Mouse (Mus musculus) kidney, embryonic 15.5 days (tissue): ENCODE measurements around the gene Prc1. TPM values are rescaled to one million over a fixed set of nuclear protein-coding genes. Genes with fewer than 3 reads are reported as not detected.

ENCODE experiments used
- ATAC-seq: fragments of 200-750 bp; cut with Nextera tagmentation; replicated peaks from 2 replicates; pipeline ENCODE4 v1.8.0; 2017; ENCODE audit warnings: moderate TSS enrichment; ENCODE audit not compliant: low FRiP score
- H3K27ac ChIP-seq: fragments of 300-500 bp; sonication (generic); 2 replicates; pipeline ENCODE4 v1.5.1; 2015; ENCODE audit warnings: mild to moderate bottlenecking, inconsistent platforms
- H3K27me3 ChIP-seq: fragments of 300-500 bp; sonication (generic); 2 replicates; pipeline ENCODE4 v1.6.1; 2015; ENCODE audit warnings: inconsistent platforms
- H3K36me3 ChIP-seq: fragments of 300-500 bp; sonication (generic); 2 replicates; pipeline ENCODE4 v1.6.1; 2015; ENCODE audit warnings: inconsistent platforms
- H3K4me1 ChIP-seq: fragments of 300-500 bp; sonication (generic); 2 replicates; pipeline ENCODE4 v1.6.1; 2015; ENCODE audit warnings: inconsistent platforms
- H3K4me2 ChIP-seq: fragments of 300-500 bp; sonication (generic); 2 replicates; pipeline ENCODE4 v1.6.1; 2015; ENCODE audit warnings: moderate library complexity, mild to moderate bottlenecking, inconsistent platforms
- H3K4me3 ChIP-seq: fragments of 300-500 bp; sonication (generic); replicated peaks from 2 replicates; pipeline ENCODE4 v1.5.1; 2015; ENCODE audit warnings: mild to moderate bottlenecking, inconsistent platforms
- H3K9ac ChIP-seq: fragments of 300-500 bp; sonication (generic); 2 replicates; pipeline ENCODE4 v1.6.1; 2015; ENCODE audit warnings: mild to moderate bottlenecking, inconsistent platforms
- H3K9me3 ChIP-seq: fragments of 300-500 bp; sonication (generic); replicated peaks from 2 replicates; pipeline ENCODE4 v1.6.1; 2016; ENCODE audit warnings: inconsistent platforms
- WGBS: fragments of 180-500 bp; shearing (Covaris S2); methylation state at CpG from one replicate; pipeline ENCODE4 v1.1.7; 2015; ENCODE audit warnings: mixed read lengths; 5-methylcytosine and 5-hydroxymethylcytosine counted together
- polyA plus RNA-seq: library from polyadenylated mRNA; unstranded; fragments of >200 nt; fragmentation: Nextera tagmentation; extraction: Ambion mirVana; gene quantifications from 2 replicates; pipeline ENCODE4 v1.2.1, GENCODE M21; 2015

Gene Prc1
- polyA plus RNA-seq, 1 experiment from 2014 or later, result 150 TPM

GRCm38 (mm10) chr7:80267764-80268163 lies 26.5 kb upstream of the Prc1 start:
- Histone ChIP-seq H3K9ac (no peak overlapping the region), H3K4me1 (peaks cover 18% of the 10 kb centered on the region), H3K4me3 (no peak overlapping the region), H3K4me2 (no peak overlapping the region), H3K27ac (no peak overlapping the region), H3K36me3 (peaks cover 47% of the 10 kb centered on the region), H3K27me3 (no peaks in the 10 kb centered on the region), H3K9me3 (no peaks in the 10 kb centered on the region)
- no peak for ATAC-seq
- WGBS, result 88% methylated on average over 1 of the region's 1 CpGs

DNA sequence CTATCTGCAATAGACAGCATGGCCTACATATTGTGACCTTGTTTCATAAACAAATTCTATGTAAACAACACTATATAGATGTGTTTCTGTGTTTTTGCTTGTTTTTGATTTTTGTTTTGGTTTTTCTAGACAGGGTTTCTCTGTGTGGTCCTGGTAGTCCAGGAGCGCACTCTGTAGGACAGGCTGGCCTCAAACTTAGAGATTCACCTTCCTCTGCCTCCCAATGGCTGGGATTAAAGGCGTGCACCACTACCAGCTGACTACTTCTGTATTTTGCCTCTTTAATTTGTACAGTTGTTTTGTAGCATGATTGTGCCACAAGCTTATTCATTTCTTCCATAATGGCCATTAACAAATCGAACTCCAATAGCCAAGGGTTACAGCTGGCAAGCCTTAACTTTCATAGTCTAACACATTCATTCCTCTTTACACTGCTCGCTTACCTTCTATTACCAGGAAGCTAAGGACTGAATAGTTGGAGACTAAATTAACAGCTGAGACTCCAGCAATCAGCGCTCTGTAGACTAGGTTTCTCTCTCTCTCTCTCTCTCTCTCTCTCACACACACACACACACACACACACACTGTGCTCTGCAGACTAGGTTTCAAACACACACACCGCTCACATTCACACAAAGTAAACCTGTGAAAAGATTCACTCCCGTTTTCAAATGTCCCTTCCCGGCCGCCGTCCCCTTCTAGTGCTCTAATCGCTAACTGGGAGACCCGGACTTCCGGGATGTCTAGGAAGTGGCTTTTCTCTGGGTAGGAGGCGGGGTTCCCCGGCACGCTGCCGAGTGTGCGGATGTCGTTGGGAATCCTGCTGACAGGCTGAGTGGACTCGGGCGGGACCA lies 25.1 kb upstream of the Prc1 start, which contains the start of gene Vps33b:
Vps33b (plus strand) TSS at position 753 of the 854 bp plus-strand sequence.
- peaks cover under 1% of the 10 kb centered on the region; the same call in 1 of the 2 replicates for H3K9me3 ChIP-seq
- H3K4me1 ChIP-seq, result peaks cover 18% of the 10 kb centered on the region
- no peaks in the 10 kb centered on the region for H3K27me3 ChIP-seq
- ATAC-seq, result peak; percentile 90
- WGBS, result 4% methylated on average over 21 of the region's 21 CpGs
- peak within 1 kb of the TSS; percentile 45 for H3K27ac ChIP-seq
- peaks cover 49% of the 10 kb centered on the region for H3K36me3 ChIP-seq
- H3K4me2 ChIP-seq, result peak within 1 kb of the TSS; percentile 81
- peak within 1 kb of the TSS; percentile 64 for H3K4me3 ChIP-seq
- peak within 1 kb of the TSS; percentile 55 for H3K9ac ChIP-seq

GRCm38 (mm10) chr7:80269751-80270255 lies 24.4 kb upstream of the Prc1 start:
- 1% methylated on average over 23 of the region's 23 CpGs for WGBS
- peak overlapping the region; percentile 64 for H3K4me3 ChIP-seq
- no peaks in the 10 kb centered on the region for H3K27me3 ChIP-seq
- H3K27ac ChIP-seq, result peak overlapping the region; percentile 45; the same call in 1 of the 2 replicates
- peaks cover 7% of the 10 kb centered on the region for H3K9me3 ChIP-seq
- H3K9ac ChIP-seq, result peak overlapping the region; percentile 55
- H3K4me1 ChIP-seq, result peaks cover 18% of the 10 kb centered on the region
- H3K36me3 ChIP-seq, result peaks cover 49% of the 10 kb centered on the region
- ATAC-seq, result peak; percentile 77
- peak overlapping the region; percentile 81 for H3K4me2 ChIP-seq

- H3K27me3 ChIP-seq, result no peaks in the 10 kb centered on the region
- no peak for ATAC-seq
- H3K4me3 ChIP-seq, result no peak overlapping the region
- H3K4me2 ChIP-seq, result no peak overlapping the region
- H3K9ac ChIP-seq, result no peak overlapping the region
- H3K27ac ChIP-seq, result no peak overlapping the region
- peaks cover 12% of the 10 kb centered on the region for H3K9me3 ChIP-seq
- peaks cover 57% of the 10 kb centered on the region for H3K36me3 ChIP-seq
- peaks cover 16% of the 10 kb centered on the region for H3K4me1 ChIP-seq
- WGBS, result 91% methylated on average over 2 of the region's 2 CpGs
Observed at GRCm38 (mm10) chr7:80273456-80273855, 20.8 kb upstream of the Prc1 start.

- H3K36me3 ChIP-seq, result peaks cover 79% of the 10 kb centered on the region
- ATAC-seq, result no peak
- WGBS, result 94% methylated on average over 4 of the region's 4 CpGs
Observed at GRCm38 (mm10) chr7:80276374-80276773, 17.9 kb upstream of the Prc1 start.

DNA sequence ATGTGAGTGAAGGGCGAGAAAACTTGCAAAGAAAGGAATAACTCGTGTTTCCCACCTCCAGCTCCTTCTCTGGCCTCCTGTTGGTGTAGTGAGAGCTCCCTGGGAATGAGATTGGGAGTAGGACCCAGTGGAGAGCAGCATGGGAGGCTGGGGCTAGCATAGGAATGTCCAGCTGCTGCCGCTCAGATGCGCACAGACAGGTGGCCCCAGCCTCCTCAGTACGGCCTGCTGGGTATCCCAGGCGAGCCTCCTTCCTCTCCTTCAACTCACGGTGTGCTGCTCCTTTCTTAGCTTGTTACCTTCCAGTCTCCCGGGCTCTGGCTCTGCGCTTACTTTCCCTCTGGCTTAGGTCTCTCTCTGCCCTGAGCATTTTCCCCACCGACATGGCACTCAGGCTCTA lies 14.2 kb upstream of the Prc1 start:
- 80% methylated on average over 10 of the region's 10 CpGs for WGBS
- ATAC-seq, result no peak
- Histone ChIP-seq H3K9ac (no peak overlapping the region), H3K9me3 (peaks cover 3% of the 10 kb centered on the region; the same call in 1 of the 2 replicates), H3K4me3 (no peak overlapping the region), H3K27ac (no peak overlapping the region), H3K4me2 (no peak overlapping the region), H3K36me3 (peaks cover 87% of the 10 kb centered on the region), H3K27me3 (no peaks in the 10 kb centered on the region), H3K4me1 (no peaks in the 10 kb centered on the region)

More at GRCm38 (mm10) chr7:80276374-80276773, 17.9 kb upstream of the Prc1 start:
- Histone ChIP-seq H3K9ac (no peak overlapping the region), H3K4me3 (no peak overlapping the region), H3K4me2 (no peak overlapping the region), H3K4me1 (no peaks in the 10 kb centered on the region), H3K27ac (no peak overlapping the region), H3K9me3 (peaks cover 12% of the 10 kb centered on the region), H3K27me3 (no peaks in the 10 kb centered on the region)

- WGBS, result 88% methylated on average over 2 of the region's 2 CpGs
- no peaks in the 10 kb centered on the region for H3K4me1 ChIP-seq
- ATAC-seq, result no peak
- no peak overlapping the region for H3K9ac ChIP-seq
- H3K36me3 ChIP-seq, result peaks cover 89% of the 10 kb centered on the region
- H3K27ac ChIP-seq, result no peak overlapping the region
- H3K27me3 ChIP-seq, result no peaks in the 10 kb centered on the region
- no peaks in the 10 kb centered on the region for H3K9me3 ChIP-seq
- no peak overlapping the region for H3K4me2 ChIP-seq
- no peak overlapping the region for H3K4me3 ChIP-seq
Observed at GRCm38 (mm10) chr7:80280998-80281397, 13.3 kb upstream of the Prc1 start.

DNA sequence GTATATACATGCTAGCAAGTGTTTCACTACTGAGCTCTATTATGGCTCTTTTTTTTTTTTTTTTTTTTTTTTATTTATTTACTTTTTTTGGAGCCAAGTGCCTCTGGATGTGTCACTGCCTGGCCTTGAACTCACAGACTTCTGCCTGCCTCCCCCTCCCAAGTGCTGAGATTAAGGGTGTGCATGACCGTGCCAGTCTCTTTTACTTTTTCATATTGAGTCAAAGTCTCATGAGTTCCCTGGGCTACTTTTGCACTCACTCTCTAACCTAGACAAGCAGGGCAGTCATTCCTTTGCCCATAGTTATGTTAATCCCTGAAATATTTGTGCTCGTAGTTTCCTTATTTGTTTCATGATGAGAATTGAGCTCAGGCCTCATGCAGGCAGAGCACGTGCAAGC lies 12.6 kb upstream of the Prc1 start:
- no peak overlapping the region for H3K4me2 ChIP-seq
- no peak for ATAC-seq
- no peak overlapping the region for H3K9ac ChIP-seq
- 89% methylated on average over 3 of the region's 3 CpGs for WGBS
- no peaks in the 10 kb centered on the region for H3K4me1 ChIP-seq
- H3K27ac ChIP-seq, result no peak overlapping the region
- H3K36me3 ChIP-seq, result peaks cover 89% of the 10 kb centered on the region
- H3K9me3 ChIP-seq, result no peaks in the 10 kb centered on the region
- H3K27me3 ChIP-seq, result no peaks in the 10 kb centered on the region
- H3K4me3 ChIP-seq, result no peak overlapping the region

GRCm38 (mm10) chr7:80283226-80283918 lies 10.9 kb upstream of the Prc1 start:
- Histone ChIP-seq H3K27me3 (no peaks in the 10 kb centered on the region), H3K36me3 (peaks cover 89% of the 10 kb centered on the region), H3K4me3 (no peak overlapping the region), H3K4me2 (no peak overlapping the region), H3K27ac (no peak overlapping the region), H3K9ac (no peak overlapping the region), H3K9me3 (no peaks in the 10 kb centered on the region), H3K4me1 (no peaks in the 10 kb centered on the region)
- ATAC-seq, result no peak
- WGBS, result 86% methylated on average over 3 of the region's 3 CpGs

GRCm38 (mm10) chr7:80284391-80284790 lies 9.9 kb upstream of the Prc1 start:
- H3K36me3 ChIP-seq, result peaks cover 85% of the 10 kb centered on the region
- no peaks in the 10 kb centered on the region for H3K9me3 ChIP-seq
- WGBS, result 91% methylated on average over 5 of the region's 5 CpGs
- H3K4me2 ChIP-seq, result no peak overlapping the region
- no peak overlapping the region for H3K27ac ChIP-seq
- H3K27me3 ChIP-seq, result no peaks in the 10 kb centered on the region
- no peaks in the 10 kb centered on the region for H3K4me1 ChIP-seq
- ATAC-seq, result no peak
- no peak overlapping the region for H3K9ac ChIP-seq
- no peak overlapping the region for H3K4me3 ChIP-seq

DNA sequence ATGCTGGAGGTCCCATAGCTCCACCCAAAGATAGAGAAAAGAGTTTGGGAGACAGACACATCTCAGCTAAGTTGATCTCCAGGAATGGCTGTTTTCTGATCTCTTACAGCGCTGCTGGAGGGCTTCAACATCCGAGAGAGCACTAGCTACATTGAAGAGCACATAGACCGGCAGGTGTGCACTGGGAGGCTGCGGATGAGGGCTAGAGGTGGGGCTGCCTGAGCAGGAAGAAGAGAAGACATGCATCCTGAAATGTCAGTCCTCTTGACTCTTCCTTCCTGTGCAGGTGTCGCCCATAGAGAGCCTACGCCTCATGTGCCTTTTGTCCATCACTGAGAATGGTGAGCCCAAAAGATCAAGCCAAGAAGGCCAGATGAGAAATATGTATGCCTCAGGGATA lies 8.5 kb upstream of the Prc1 start:
- WGBS, result 91% methylated on average over 6 of the region's 6 CpGs

DNA sequence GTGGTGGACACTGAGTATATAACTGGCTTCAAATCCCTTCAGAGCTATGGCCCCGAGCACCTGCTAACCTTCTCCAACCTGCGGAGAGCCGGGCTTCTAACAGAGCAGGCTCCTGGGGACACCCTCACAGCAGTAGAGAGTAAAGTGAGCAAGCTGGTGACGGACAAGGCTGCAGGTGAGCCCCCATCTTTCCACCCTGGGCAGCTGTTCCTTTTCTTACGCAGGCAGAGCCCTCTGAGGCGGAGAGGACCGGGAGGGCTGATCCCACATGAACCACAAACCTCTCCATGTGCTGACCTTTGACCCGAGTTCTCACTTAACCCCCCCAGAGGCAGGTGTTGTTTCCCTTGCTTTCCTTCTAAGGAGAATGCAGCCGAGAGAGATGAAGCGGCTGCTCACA lies 6.5 kb upstream of the Prc1 start:
- WGBS, result 76% methylated on average over 10 of the region's 10 CpGs
- no peak for ATAC-seq
- peaks cover 77% of the 10 kb centered on the region for H3K36me3 ChIP-seq
- H3K27me3 ChIP-seq, result no peaks in the 10 kb centered on the region
- H3K4me3 ChIP-seq, result no peak overlapping the region
- H3K4me1 ChIP-seq, result no peaks in the 10 kb centered on the region
- H3K9me3 ChIP-seq, result no peaks in the 10 kb centered on the region
- H3K27ac ChIP-seq, result no peak overlapping the region
- no peak overlapping the region for H3K9ac ChIP-seq
- H3K4me2 ChIP-seq, result no peak overlapping the region

More for the DNA sequence above, 8.5 kb upstream of the Prc1 start:
- no peak overlapping the region for H3K27ac ChIP-seq
- H3K9me3 ChIP-seq, result no peaks in the 10 kb centered on the region
- H3K27me3 ChIP-seq, result no peaks in the 10 kb centered on the region
- H3K36me3 ChIP-seq, result peaks cover 87% of the 10 kb centered on the region
- no peaks in the 10 kb centered on the region for H3K4me1 ChIP-seq
- no peak overlapping the region for H3K4me2 ChIP-seq
- no peak for ATAC-seq
- no peak overlapping the region for H3K4me3 ChIP-seq
- H3K9ac ChIP-seq, result no peak overlapping the region
